Mouse (Mus musculus) bone marrow, adult 2 months (tissue): ENCODE measurements around the gene Khdc1c. TPM values are rescaled to one million over a fixed set of nuclear protein-coding genes. Genes with fewer than 3 reads are reported as not detected.
"Not testable (repeated sequence)": the region's sequence is repeated elsewhere in the genome, so short reads cannot be mapped to it uniquely, and the experiment has no call there.

Experiments used
- H3K27ac ChIP-seq: fragments of 200-500 bp; 2 replicates; pipeline ENCODE4 v1.5.1; 2012; ENCODE audit warnings: low read depth, mild to moderate bottlenecking, control low read depth, inconsistent platforms, low read length; ENCODE audit not compliant: control insufficient read depth, poor library complexity, insufficient read depth
- H3K4me1 ChIP-seq: fragments of 200-500 bp; 2 replicates; pipeline ENCODE4 v1.6.1; 2011; ENCODE audit warnings: low read length; ENCODE audit not compliant: control insufficient read depth, insufficient read depth
- H3K4me3 ChIP-seq: fragments of 200-500 bp; replicated peaks from 2 replicates; pipeline ENCODE3; 2011; ENCODE audit warnings: mild to moderate bottlenecking, low read depth, low read length, control low read depth; ENCODE audit not compliant: control insufficient read depth
- CTCF ChIP-seq: fragments of 200-500 bp; IDR thresholded peaks from 2 replicates; pipeline ENCODE4 v1.5.1; 2011; ENCODE audit warnings: low read length, control low read depth; ENCODE audit not compliant: control insufficient read depth, insufficient read depth
- POLR2A ChIP-seq: fragments of 200-500 bp; IDR thresholded peaks from 2 replicates; pipeline ENCODE4 v1.6.1; 2011; ENCODE audit warnings: low read depth, mild to moderate bottlenecking, control low read depth, low read length, borderline replicate concordance; ENCODE audit not compliant: control insufficient read depth
- whole genome bisulfite sequencing: fragments of 180-500 bp; shearing (Covaris S2); methylation state at CpG from one replicate; pipeline ENCODE4 v1.1.7; 2018; 5-methylcytosine and 5-hydroxymethylcytosine counted together
- polyA plus RNA-seq: library from polyadenylated mRNA; stranded (reverse); fragments of >200 nt; gene quantifications from 2 replicates; pipeline ENCODE4 v1.2.4, GENCODE M21; 2011; ENCODE audit warnings: low replicate concordance; ENCODE audit not compliant: missing spikeins, insufficient read depth, insufficient read length

The Khdc1c gene
- not detected in 2 replicates for polyA plus RNA-seq

- not testable (repeated sequence) for H3K27ac ChIP-seq, H3K4me1 ChIP-seq, H3K4me3 ChIP-seq
- 69% methylated on average over 1 of the region's 1 CpGs for WGBS
Observed at GRCm38 (mm10) chr1:21368031-21368430, at the start of gene Khdc1c. TSS of gene Khdc1c (plus strand) at chr1:21368331.

GRCm38 (mm10) chr1:21320271-21320670, 47.9 kb upstream of the Khdc1c start:
- H3K4me3 ChIP-seq, H3K27ac ChIP-seq, H3K4me1 ChIP-seq: not testable (repeated sequence)
- 82% methylated on average over 5 of the region's 5 CpGs for WGBS

GRCm38 (mm10) chr1:21321656-21322055, 46.5 kb upstream of the Khdc1c start:
- 90% methylated on average over 1 of the region's 1 CpGs for WGBS
- Histone ChIP-seq H3K27ac (no peak overlapping the region), H3K4me1 (no peaks in the 10 kb centered on the region), H3K4me3 (no peak overlapping the region)
- TF ChIP-seq CTCF: no peak
- no peak for TF ChIP-seq POLR2A

DNA sequence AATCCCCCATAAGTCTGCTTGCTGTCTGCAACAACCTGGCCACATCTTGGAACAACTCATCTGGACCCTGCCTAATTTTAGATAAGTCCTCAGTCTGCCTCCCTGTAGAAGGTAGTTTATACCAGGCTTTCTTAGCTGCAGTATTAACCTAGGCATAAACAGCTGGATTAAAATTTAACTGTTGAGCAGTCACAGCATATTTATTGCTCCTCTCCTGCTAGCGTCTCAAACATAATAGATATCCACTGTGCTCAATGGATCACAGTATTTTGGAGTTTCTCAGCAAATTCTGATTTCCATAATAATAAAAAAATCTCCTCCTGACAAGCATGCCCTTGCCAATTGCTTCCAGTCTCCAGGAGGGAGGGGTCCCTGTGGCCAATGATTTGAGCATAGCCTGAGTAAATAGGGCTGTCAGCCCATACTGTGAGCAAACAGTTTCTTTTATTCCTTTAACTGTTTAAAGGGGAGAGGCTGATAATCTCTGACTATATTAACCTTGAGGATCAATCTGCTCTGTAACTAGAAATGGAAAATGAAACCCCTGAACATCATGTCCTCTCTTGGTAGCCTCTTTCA, 44.0 kb upstream of the Khdc1c start:
- TF ChIP-seq CTCF (no peak), POLR2A (no peak)
- H3K27ac ChIP-seq: no peak overlapping the region

DNA sequence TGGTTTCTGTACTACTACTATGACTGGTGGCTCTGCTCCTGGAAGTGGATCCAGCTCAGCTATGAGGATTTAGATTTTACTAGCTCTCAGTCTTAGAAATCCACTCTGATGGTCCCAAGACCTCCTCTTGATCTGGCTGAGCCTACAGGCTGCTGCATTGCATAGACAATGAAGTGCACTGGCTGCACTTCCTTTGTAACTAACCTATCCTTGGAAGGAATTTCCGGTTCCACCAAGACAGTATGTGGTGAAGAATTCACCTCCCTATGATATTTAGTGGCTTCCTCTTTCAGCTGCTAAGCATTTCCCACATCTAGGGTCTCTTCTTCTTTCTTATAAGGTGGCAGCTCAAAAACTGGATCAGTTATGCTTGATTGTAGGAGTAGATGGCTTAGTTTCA, 43.5 kb upstream of the Khdc1c start:
- TF ChIP-seq CTCF (no peak), POLR2A (no peak)
- WGBS: 53% methylated on average over 1 of the region's 1 CpGs
- no peaks in the 10 kb centered on the region for H3K4me1 ChIP-seq
- H3K27ac ChIP-seq: no peak overlapping the region
- no peak overlapping the region for H3K4me3 ChIP-seq

More for the DNA sequence above, 44.0 kb upstream of the Khdc1c start:
- Histone ChIP-seq H3K4me1 (no peaks in the 10 kb centered on the region), H3K4me3 (no peak overlapping the region)
- 80% methylated on average over 1 of the region's 1 CpGs for WGBS

DNA sequence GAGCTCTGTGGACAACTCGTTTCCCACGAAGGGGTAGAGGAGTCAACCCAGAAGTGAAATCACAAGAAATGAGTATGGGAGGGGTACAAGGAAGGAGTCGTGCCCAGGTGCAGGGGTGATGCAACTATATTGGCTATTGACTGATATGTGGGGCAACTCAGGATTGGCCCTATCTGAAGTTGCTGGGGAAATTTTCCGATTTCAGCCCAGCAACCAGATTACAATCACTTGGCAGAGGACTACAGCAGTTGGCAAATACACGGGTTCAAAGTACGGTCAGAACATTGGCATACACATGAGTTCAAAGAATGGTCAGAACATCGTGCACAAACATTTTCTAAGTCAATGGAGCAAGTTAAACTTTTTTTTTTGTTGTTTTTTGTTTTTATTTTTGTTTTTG, 41.4 kb upstream of the Khdc1c start:
- WGBS: 84% methylated on average over 7 of the region's 7 CpGs
- no peak for TF ChIP-seq POLR2A
- TF ChIP-seq CTCF: no peak

DNA sequence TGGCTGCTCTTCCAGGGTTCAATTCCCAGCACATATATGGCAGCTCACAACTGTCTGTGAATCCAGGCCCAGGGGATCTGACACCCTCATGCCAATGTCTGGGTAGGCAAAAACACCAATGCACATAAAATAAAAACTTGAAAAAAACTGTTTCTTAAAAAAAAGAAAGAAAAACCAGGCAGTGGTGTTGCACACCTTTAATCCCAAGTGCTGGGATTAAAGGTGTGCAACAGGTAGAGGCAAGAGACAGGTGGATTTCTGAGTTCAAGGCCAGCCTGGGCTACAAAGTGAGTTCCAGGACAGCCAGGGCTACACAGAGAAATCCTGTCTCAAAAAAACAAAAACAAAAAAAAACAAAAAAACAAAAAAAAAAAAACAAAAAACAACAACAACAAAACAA, 37.0 kb upstream of the Khdc1c start:
- H3K4me3 ChIP-seq, H3K27ac ChIP-seq, H3K4me1 ChIP-seq: not testable (repeated sequence)

More for the DNA sequence above, 41.4 kb upstream of the Khdc1c start:
- H3K27ac ChIP-seq: no peak overlapping the region
- H3K4me3 ChIP-seq: no peak overlapping the region
- no peaks in the 10 kb centered on the region for H3K4me1 ChIP-seq

- Histone ChIP-seq H3K27ac (no peak overlapping the region; the same call in 1 of the 2 replicates), H3K4me1 (no peaks in the 10 kb centered on the region), H3K4me3 (no peak overlapping the region)
- TF ChIP-seq POLR2A (no peak), CTCF (no peak)
- WGBS: 38% methylated on average over 16 of the region's 16 CpGs
Observed at GRCm38 (mm10) chr1:21333222-21333973, 34.7 kb upstream of the Khdc1c start.

DNA sequence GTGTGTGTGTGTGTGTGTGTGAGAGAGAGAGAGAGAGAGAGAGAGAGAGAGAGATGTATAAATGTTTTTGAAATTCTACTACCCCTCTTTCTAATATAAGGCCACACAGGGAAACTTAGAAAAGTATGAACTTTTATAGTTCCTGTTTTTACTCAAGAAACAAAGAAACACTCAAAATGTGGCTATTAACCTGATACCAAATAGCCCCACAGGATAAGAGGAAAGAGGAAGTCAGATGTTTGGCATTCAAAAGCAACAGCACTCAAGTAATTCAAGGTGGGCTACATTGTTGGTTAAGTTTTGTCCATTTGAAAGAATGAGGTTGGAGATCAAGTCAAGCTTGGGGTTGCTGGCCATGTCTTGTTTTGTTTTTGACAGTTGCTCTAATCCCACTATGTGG, 32.3 kb upstream of the Khdc1c start:
- no peaks in the 10 kb centered on the region for H3K4me1 ChIP-seq
- H3K4me3 ChIP-seq: no peak overlapping the region
- no peak for TF ChIP-seq POLR2A
- H3K27ac ChIP-seq: no peak overlapping the region
